Comparison of ENCODE assay signal across 8 mouse cellular contexts in the genomic region with DNA sequence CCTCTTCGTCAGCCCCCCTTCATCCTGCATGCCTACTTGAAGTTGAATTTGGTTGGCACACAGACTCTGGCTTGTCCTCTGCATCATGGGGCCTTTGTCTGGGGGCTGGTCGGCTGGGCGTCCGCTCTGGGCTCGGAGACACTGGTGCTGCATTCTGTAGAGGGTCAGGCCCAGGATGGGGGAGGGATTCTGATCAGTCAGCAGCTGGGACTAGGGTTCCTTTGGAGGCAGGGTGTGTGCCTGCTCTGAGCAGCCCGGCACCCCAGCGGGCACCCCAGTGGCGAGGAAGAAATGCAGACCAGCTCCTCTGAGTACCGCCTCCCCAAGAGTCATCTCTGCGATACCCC.
DNase-seq lines count a peak whose midpoint lies in the region; ATAC-seq and TF ChIP-seq lines count a peak whose summit lies in the region.

No protein-coding gene starts in this region.

- H3K4me3 ChIP-seq in liver, adult 2 months (ENCODE audit: insufficient read depth, low read depth, low read length): peak overlapping the region; percentile 30
- H3K4me3 ChIP-seq in embryonic facial prominence, embryonic 13.5 days: peak overlapping the region; percentile 24
- no peak overlapping the region for H3K4me3 ChIP-seq in midbrain, postnatal 0 days (ENCODE audit: low read depth, low read length)

- no peak for TF ChIP-seq POLR2A in liver, adult 2 months (IDR thresholded peaks at IDR 0.05; ENCODE audit: extremely low read depth, insufficient read depth, low read length)

- H3K27ac ChIP-seq in liver, adult 2 months (replicated peaks; ENCODE audit: insufficient read depth, low read depth, low read length): no peak overlapping the region
- peak overlapping the region; percentile 55 for H3K27ac ChIP-seq in embryonic facial prominence, embryonic 13.5 days
- peak overlapping the region; percentile 69 for H3K27ac ChIP-seq in midbrain, postnatal 0 days (ENCODE audit: low read depth, low read length)

- WGBS in liver, adult 2 months: 66% methylated on average over 10 of the region's 10 CpGs
- 14% methylated on average over 10 of the region's 10 CpGs for WGBS in embryonic facial prominence, embryonic 13.5 days
- 18% methylated on average over 10 of the region's 10 CpGs for WGBS in midbrain, postnatal 0 days

- H3K4me2 ChIP-seq in embryonic facial prominence, embryonic 13.5 days: peak overlapping the region; percentile 42
- peak overlapping the region; percentile 34 for H3K4me2 ChIP-seq in midbrain, postnatal 0 days (ENCODE audit: low read depth, low read length, poor library complexity, severe bottlenecking)

- no peaks in the 10 kb centered on the region for H3K79me2 ChIP-seq in liver, adult 2 months (ENCODE audit: control insufficient read depth, insufficient read depth, low read length)

- no peaks in the 10 kb centered on the region for H3K27me3 ChIP-seq in liver, adult 2 months (ENCODE audit: control insufficient read depth, insufficient read depth, low read length)
- H3K27me3 ChIP-seq in embryonic facial prominence, embryonic 13.5 days: no peaks in the 10 kb centered on the region
- H3K27me3 ChIP-seq in midbrain, postnatal 0 days (ENCODE audit: insufficient read depth, low read length): no peaks in the 10 kb centered on the region

- H3K4me1 ChIP-seq in liver, adult 2 months (ENCODE audit: control insufficient read depth, insufficient read depth, low read length): no peaks in the 10 kb centered on the region
- peaks cover 50% of the 10 kb centered on the region for H3K4me1 ChIP-seq in embryonic facial prominence, embryonic 13.5 days
- H3K4me1 ChIP-seq in midbrain, postnatal 0 days (ENCODE audit: insufficient read depth, low read length): peaks cover 13% of the 10 kb centered on the region; the same call in 1 of the 2 replicates

- H3K36me3 ChIP-seq in liver, adult 2 months (ENCODE audit: control insufficient read depth, insufficient read depth, low read length): no peaks in the 10 kb centered on the region
- peaks cover 4% of the 10 kb centered on the region; the same call in 1 of the 2 replicates for H3K36me3 ChIP-seq in embryonic facial prominence, embryonic 13.5 days
- H3K36me3 ChIP-seq in midbrain, postnatal 0 days (ENCODE audit: insufficient read depth, low read length): peaks cover 2% of the 10 kb centered on the region; the same call in 1 of the 2 replicates

- no peaks in the 10 kb centered on the region for H3K9me3 ChIP-seq in embryonic facial prominence, embryonic 13.5 days
- H3K9me3 ChIP-seq in midbrain, postnatal 0 days (ENCODE audit: low read length): no peaks in the 10 kb centered on the region

- no peak for TF ChIP-seq CTCF in liver, adult 2 months (IDR thresholded peaks at IDR 0.05; ENCODE audit: low read depth, low read length)
- TF ChIP-seq CTCF in midbrain, postnatal 0 days (IDR thresholded peaks at IDR 0.05): no peak

- 0 out of 2 replicates have a peak overlapping the region, but pooled peaks have one; percentile 4 for H3K9ac ChIP-seq in liver, adult 2 months (ENCODE audit: low read depth, low read length)
- H3K9ac ChIP-seq in embryonic facial prominence, embryonic 13.5 days: peak overlapping the region; percentile 59
- H3K9ac ChIP-seq in midbrain, postnatal 0 days (replicated peaks; ENCODE audit: low read length, poor library complexity, severe bottlenecking): peak overlapping the region; percentile 52

- no peak for DNase-seq in liver, adult 2 months (ENCODE audit: extremely low read depth, low read depth, low spot score)
- no peak for DNase-seq in liver
- DNase-seq in midbrain, postnatal 0 days (ENCODE audit: low spot score): peak; percentile 38
- no peak for DNase-seq in urinary bladder, postnatal 14 days (ENCODE audit: low spot score)
- no peak for DNase-seq in kidney, postnatal 4 days

- no peak; the same call in 1 of the 2 replicates for ATAC-seq in embryonic facial prominence, embryonic 13.5 days (ENCODE audit: insufficient number of reproducible peaks, insufficient read depth, low FRiP score, low TSS enrichment, low read depth)
- peak; percentile 21 for ATAC-seq in inflammation-experienced regulatory T-cells, adult 6 months
- peak; percentile 42; the same call in 1 of the 2 replicates for ATAC-seq in midbrain, postnatal 0 days (ENCODE audit: low FRiP score)
- no peak for ATAC-seq in activated CD4-positive, CD25-positive, alpha-beta regulatory T cell, adult 4 months

Comparison
In these comparisons a context has a peak if more than half of its experiments do, and no peak if none do; other contexts are left out.
1. H3K9ac ChIP-seq: peak in every context shown above with its lines; median percentile 59 in embryonic facial prominence, embryonic 13.5 days; 52 in midbrain, postnatal 0 days; 4 in liver, adult 2 months.
2. ATAC-seq: peak in inflammation-experienced regulatory T-cells, adult 6 months (single experiment) and midbrain, postnatal 0 days (single experiment); none in embryonic facial prominence, embryonic 13.5 days (single experiment) and activated CD4-positive, CD25-positive, alpha-beta regulatory T cell, adult 4 months (single experiment).